Mouse (Mus musculus) frontal cortex, postnatal 36 days (tissue): ENCODE measurements at regions not wholly inside any gene's neighbourhood (a gene's known extent, or its start where the extent isn't known, plus 50 kb on each side); places are given as distances from the start of the nearest gene placed in this dataset.

Experiments used
- DNase-seq, 2 experiments: peaks; one replicate each; pipeline ENCODE4 v3.0.0; 2022; ENCODE audit warnings: low spot score in 2 of 2

GRCm38 (mm10) chr3:143087786-143088185 lies 206.0 kb upstream of the Pkn2 start:
- no peak for DNase-seq

- DNase-seq: no peak
These were observed 196.5 kb upstream of the Pkn2 start for GRCm38 (mm10) chr3:143078310-143078709.

GRCm38 (mm10) chr3:143071839-143072373 lies 190.1 kb upstream of the Pkn2 start:
- DNase-seq: no peak

- DNase-seq: no peak
These were observed 173.1 kb upstream of the Pkn2 start for GRCm38 (mm10) chr3:143054858-143055257.

GRCm38 (mm10) chr3:143053286-143053993 lies 171.6 kb upstream of the Pkn2 start:
- DNase-seq: no peak

GRCm38 (mm10) chr3:143040666-143041065 lies 158.9 kb upstream of the Pkn2 start:
- DNase-seq: no peak

- DNase-seq: no peak
These were observed 154.3 kb upstream of the Pkn2 start for GRCm38 (mm10) chr3:143036108-143036507.

GRCm38 (mm10) chr3:143034588-143034987 lies 152.8 kb upstream of the Pkn2 start:
- no peak for DNase-seq

GRCm38 (mm10) chr3:143022486-143022885 lies 140.7 kb upstream of the Pkn2 start:
- no peak for DNase-seq

- DNase-seq: no peak
These were observed 139.5 kb upstream of the Pkn2 start for GRCm38 (mm10) chr3:143021159-143021871.

GRCm38 (mm10) chr3:143017480-143017879 lies 135.7 kb upstream of the Pkn2 start:
- no peak for DNase-seq

- DNase-seq: no peak
These were observed 135.0 kb upstream of the Pkn2 start for GRCm38 (mm10) chr3:143016758-143017157.

GRCm38 (mm10) chr3:143014421-143014820 lies 132.6 kb upstream of the Pkn2 start:
- DNase-seq: no peak

- DNase-seq: no peak
These were observed 125.2 kb upstream of the Pkn2 start for GRCm38 (mm10) chr3:143007047-143007446.

- DNase-seq: no peak
These were observed 120.1 kb upstream of the Pkn2 start for GRCm38 (mm10) chr3:143001952-143002351.

GRCm38 (mm10) chr3:142995981-142996743 lies 114.4 kb upstream of the Pkn2 start:
- no peak for DNase-seq

- no peak for DNase-seq
These were observed 102.7 kb upstream of the Pkn2 start for GRCm38 (mm10) chr3:142984547-142984946.

GRCm38 (mm10) chr3:142981221-142981620 lies 99.4 kb upstream of the Pkn2 start:
- DNase-seq: no peak

GRCm38 (mm10) chr3:142979161-142979560 lies 97.4 kb upstream of the Pkn2 start:
- DNase-seq: peak in 1 of 2 experiments; percentile 7

GRCm38 (mm10) chr3:142976519-142977394 lies 95.0 kb upstream of the Pkn2 start:
- DNase-seq: no peak

- peak in 1 of 2 experiments; percentile 16 for DNase-seq
These were observed 93.8 kb upstream of the Pkn2 start for GRCm38 (mm10) chr3:142975606-142976005.
